Mouse (Mus musculus) ES-Bruce4 (cell line): ENCODE data around the gene Tnfaip8l1.

ENCODE experiments used
- CTCF ChIP-seq: IDR thresholded peaks from one replicate; pipeline ENCODE4 v1.8.1; 2011; ENCODE audit warnings: low read depth, low read length
- EP300 ChIP-seq: IDR thresholded peaks from 2 replicates; pipeline ENCODE4 v1.6.1; 2011; ENCODE audit warnings: low read depth, low read length; ENCODE audit not compliant: insufficient read depth

GRCm38 (mm10) chr17:56132661-56133060 is 29.6 kb upstream of the Tnfaip8l1 start:
- TF ChIP-seq EP300 (no peak), CTCF (peak; percentile 69)
